ENCODE assay signal across 29 mouse cellular contexts in genomic region chr4:150522425-150522824, GRCm38 (mm10).
A peak's percentile ranks its signal among the peaks of the same experiment; 100 is the strongest.
DNase-seq lines count a peak whose midpoint lies in the region; ATAC-seq and TF ChIP-seq lines count a peak whose summit lies in the region.
"Had no signal": no experiment of that assay in that cellular context is flagged by ENCODE, and none has a peak within 500 bp of the region (broad histone marks: within the 10 kb centered on the region; RNA-seq: fewer than 3 reads in every experiment).

No protein-coding gene starts in this region.

- peaks cover 23% of the 10 kb centered on the region for H3K4me1 ChIP-seq in midbrain, embryonic 13.5 days (replicated peaks)
- peaks cover 16% of the 10 kb centered on the region for H3K4me1 ChIP-seq in midbrain, embryonic 10.5 days
- H3K4me1 ChIP-seq in MEL (ENCODE audit: control insufficient read depth in 1 of 2, insufficient read depth in 2 of 2, low read length in 2 of 2): peaks cover 16 to 40% of the 10 kb centered on the region in 2 experiments
- H3K4me1 ChIP-seq in liver, embryonic 15.5 days (replicated peaks): peaks cover 56% of the 10 kb centered on the region

- no peak for TF ChIP-seq RAD21 in MEL (IDR thresholded peaks at IDR 0.05; ENCODE audit: low read depth, low read length)

- no peaks in the 10 kb centered on the region for H3K27me3 ChIP-seq in midbrain, embryonic 13.5 days
- H3K27me3 ChIP-seq in midbrain, embryonic 10.5 days (ENCODE audit: low read depth, poor library complexity, severe bottlenecking): no peaks in the 10 kb centered on the region
- H3K27me3 ChIP-seq in MEL (ENCODE audit: control insufficient read depth in 1 of 2, insufficient read depth in 2 of 2, low read length in 2 of 2): no peaks in the 10 kb centered on the region
- no peaks in the 10 kb centered on the region for H3K27me3 ChIP-seq in liver, embryonic 15.5 days
- H3K27me3 ChIP-seq: heart, embryonic 13.5 days; kidney, embryonic 15.5 days; limb, embryonic 13.5 days; Patski had no signal

- TF ChIP-seq CTCF in MEL (IDR thresholded peaks at IDR 0.05 in 2 of 3, conservative IDR thresholded peaks at IDR 0.05 in 1 of 3; ENCODE audit: control insufficient read depth in 1 of 3, insufficient read depth in 1 of 3, low read depth in 2 of 3, low read length in 3 of 3, poor library complexity in 1 of 3, severe bottlenecking in 1 of 3): no peak
- no peak for TF ChIP-seq CTCF in gastrocnemius, adult 2 months (IDR thresholded peaks at IDR 0.05)

- no peak for TF ChIP-seq POLR2A in MEL (IDR thresholded peaks at IDR 0.05; ENCODE audit: control insufficient read depth in 1 of 2, insufficient read depth in 1 of 2, low read depth in 1 of 2, low read length in 2 of 2, poor library complexity in 1 of 2)

- no peaks in the 10 kb centered on the region for H3K9me3 ChIP-seq in midbrain, embryonic 13.5 days
- no peaks in the 10 kb centered on the region for H3K9me3 ChIP-seq in midbrain, embryonic 10.5 days (replicated peaks)
- H3K9me3 ChIP-seq in MEL (replicated peaks; ENCODE audit: insufficient read depth, low read length): no peaks in the 10 kb centered on the region
- H3K9me3 ChIP-seq in liver, embryonic 15.5 days (replicated peaks): no peaks in the 10 kb centered on the region
- H3K9me3 ChIP-seq: heart, embryonic 13.5 days; kidney, embryonic 15.5 days; limb, embryonic 13.5 days had no signal

- ATAC-seq in midbrain, embryonic 13.5 days: no peak
- ATAC-seq in liver, embryonic 15.5 days (ENCODE audit: insufficient read depth): no peak
- ATAC-seq: CD4-positive, CD25-positive, alpha-beta regulatory T cell, adult 4 months; forebrain, postnatal 0 days; hindbrain, embryonic 16.5 days; midbrain, embryonic 16.5 days; Patski had no signal

- H3K9ac ChIP-seq in midbrain, embryonic 13.5 days (replicated peaks): no peak overlapping the region
- peak overlapping the region; percentile 39 for H3K9ac ChIP-seq in MEL (ENCODE audit: control insufficient read depth, low read depth, low read length, poor library complexity, severe bottlenecking)
- no peak overlapping the region for H3K9ac ChIP-seq in liver, embryonic 15.5 days
- H3K9ac ChIP-seq: forebrain, postnatal 0 days; heart, embryonic 13.5 days; kidney, embryonic 15.5 days; limb, embryonic 13.5 days had no signal

- DNase-seq in midbrain, embryonic 10.5 days (ENCODE audit: low spot score): no peak
- peak; percentile 62 for DNase-seq in MEL (ENCODE audit: low read depth, low spot score)
- DNase-seq in ovary, postnatal 14 days (ENCODE audit: low spot score): no peak
- DNase-seq in thymus, postnatal 36 days: no peak
- DNase-seq in gastrocnemius, adult 2 months: no peak
- DNase-seq: adrenal gland, postnatal 25 days; cerebellum, adult 18-20 months; cerebellum, postnatal 10 days; forebrain, postnatal 0 days; gastrocnemius, postnatal 10 days; heart, postnatal 10 days; kidney, adult 18-20 months; kidney, postnatal 25 days; lung, adult 2 months; lung, postnatal 14 days; right cerebral cortex, adult 18-20 months; spleen, adult 18-20 months; thymus, postnatal 25 days had no signal

- peak overlapping the region; percentile 15; the same call in 1 of the 2 replicates for H3K27ac ChIP-seq in midbrain, embryonic 13.5 days
- H3K27ac ChIP-seq in midbrain, embryonic 10.5 days (replicated peaks): no peak overlapping the region; the same call in 1 of the 2 replicates
- H3K27ac ChIP-seq in MEL (ENCODE audit: control insufficient read depth, low read depth, low read length): peak overlapping the region; percentile 91
- peak overlapping the region; percentile 75; the same call in 1 of the 2 replicates for H3K27ac ChIP-seq in liver, embryonic 15.5 days (replicated peaks)
- H3K27ac ChIP-seq in gastrocnemius, adult 2 months: no peak overlapping the region
- H3K27ac ChIP-seq: heart, embryonic 13.5 days; kidney, embryonic 15.5 days; layer of hippocampus, adult 2 months; limb, embryonic 13.5 days had no signal

- H3K36me3 ChIP-seq in midbrain, embryonic 13.5 days: 0 out of 2 replicates have a peak, but pooled peaks cover 5% of the 10 kb centered on the region
- H3K36me3 ChIP-seq in midbrain, embryonic 10.5 days: peaks cover 45% of the 10 kb centered on the region
- H3K36me3 ChIP-seq in MEL (ENCODE audit: control insufficient read depth in 1 of 2, insufficient read depth in 2 of 2, low read length in 2 of 2): peaks cover 0 to 45% of the 10 kb centered on the region in 2 experiments; a peak in 2 of 4 replicates
- H3K36me3 ChIP-seq in liver, embryonic 15.5 days (replicated peaks): no peaks in the 10 kb centered on the region; the same call in 1 of the 2 replicates

- H3K4me2 ChIP-seq in midbrain, embryonic 13.5 days (replicated peaks): no peak overlapping the region
- no peak overlapping the region for H3K4me2 ChIP-seq in liver, embryonic 15.5 days
- H3K4me2 ChIP-seq: heart, embryonic 13.5 days; kidney, embryonic 15.5 days; limb, embryonic 13.5 days had no signal

- 46% methylated on average over 5 of the region's 5 CpGs for WGBS in midbrain, embryonic 13.5 days
- WGBS in midbrain, embryonic 10.5 days: 72% methylated on average over 5 of the region's 5 CpGs
- WGBS in liver, embryonic 15.5 days (ENCODE audit: insufficient replicate concordance): 70% methylated on average over 5 of the region's 5 CpGs

- peak; percentile 52 to 58 for TF ChIP-seq EP300 in MEL (IDR thresholded peaks at IDR 0.05; ENCODE audit: low read depth in 1 of 2, low read length in 2 of 2)

- no peak overlapping the region for H3K4me3 ChIP-seq in midbrain, embryonic 13.5 days (replicated peaks)
- H3K4me3 ChIP-seq in midbrain, embryonic 10.5 days: no peak overlapping the region
- no peak overlapping the region for H3K4me3 ChIP-seq in MEL (ENCODE audit: control insufficient read depth in 1 of 2, insufficient read depth in 1 of 2, low read depth in 2 of 2, low read length in 2 of 2)
- H3K4me3 ChIP-seq in liver, embryonic 15.5 days (replicated peaks): no peak overlapping the region
- no peak overlapping the region for H3K4me3 ChIP-seq in gastrocnemius, adult 2 months
- H3K4me3 ChIP-seq: erythroblast, embryonic 14.5 days; heart, embryonic 13.5 days; kidney, embryonic 15.5 days; layer of hippocampus, adult 2 months; limb, embryonic 13.5 days had no signal

- no peaks in the 10 kb centered on the region for H3K79me2 ChIP-seq in MEL (ENCODE audit: control insufficient read depth, insufficient read depth, low read length, poor library complexity)

- intact Hi-C loops in gastrocnemius, adult 2 months (cut with DNase I): no loop called here

TF ChIP-seq in MEL, 35 proteins besides CTCF, POLR2A, EP300 and RAD21:
- TF ChIP-seq GATA1 (IDR thresholded peaks at IDR 0.05; ENCODE audit: low read depth, low read length) (peak; percentile 78), HCFC1 (IDR thresholded peaks at IDR 0.05; ENCODE audit: low read depth, low read length) (no peak), SMC3 (IDR thresholded peaks at IDR 0.05; ENCODE audit: low read depth, low read length) (no peak), MAZ (IDR thresholded peaks at IDR 0.05; ENCODE audit: low read depth, low read length) (no peak), MYC (IDR thresholded peaks at IDR 0.05; ENCODE audit: low read depth, low read length) (no peak), TAL1 (IDR thresholded peaks at IDR 0.05; ENCODE audit: low read length) (peak; percentile 51), USF1 (IDR thresholded peaks at IDR 0.05; ENCODE audit: low read depth, low read length) (no peak), CHD1 (IDR thresholded peaks at IDR 0.05; ENCODE audit: low read depth, low read length) (no peak), TCF12 (IDR thresholded peaks at IDR 0.05; ENCODE audit: low read depth, low read length) (peak; percentile 23; the same call in 1 of the 2 replicates), KAT2A (conservative IDR thresholded peaks at IDR 0.05; ENCODE audit: low read depth, low read length) (no peak), USF2 (IDR thresholded peaks at IDR 0.05; ENCODE audit: borderline replicate concordance in 1 of 2, insufficient read depth in 1 of 2, low read depth in 1 of 2, low read length in 2 of 2) (no peak), JUND (IDR thresholded peaks at IDR 0.05; ENCODE audit: low read depth, low read length) (no peak), UBTF (IDR thresholded peaks at IDR 0.05; ENCODE audit: borderline replicate concordance, insufficient read depth, low read depth, low read length) (no peak), ETS1 (IDR thresholded peaks at IDR 0.05; ENCODE audit: low read depth, low read length) (peak; percentile 78; the same call in 1 of the 2 replicates), NELFE (IDR thresholded peaks at IDR 0.05; ENCODE audit: low read depth, low read length) (no peak), MEF2A (IDR thresholded peaks at IDR 0.05; ENCODE audit: extremely low read depth, insufficient replicate concordance, low read depth, low read length, poor library complexity, severe bottlenecking) (no peak), MXI1 (IDR thresholded peaks at IDR 0.05; ENCODE audit: low read depth, low read length) (0 out of 2 replicates have a peak, but pooled peaks have one; percentile 49), MAFK (IDR thresholded peaks at IDR 0.05; ENCODE audit: borderline replicate concordance, low read depth, low read length) (no peak), ZC3H11A (IDR thresholded peaks at IDR 0.05; ENCODE audit: low read depth, low read length) (no peak), TBP (IDR thresholded peaks at IDR 0.05; ENCODE audit: low read depth, low read length) (no peak), RCOR1 (IDR thresholded peaks at IDR 0.05; ENCODE audit: low read depth, low read length) (no peak), MAX (IDR thresholded peaks at IDR 0.05; ENCODE audit: low read length) (no peak), CHD2 (IDR thresholded peaks at IDR 0.05; ENCODE audit: low read length) (no peak), GABPA (IDR thresholded peaks at IDR 0.05; ENCODE audit: low read depth, low read length) (no peak), MYB (IDR thresholded peaks at IDR 0.05; ENCODE audit: low read depth, low read length) (no peak), POLR2AphosphoS2 (IDR thresholded peaks at IDR 0.05; ENCODE audit: low read length) (no peak), ZNF384 (IDR thresholded peaks at IDR 0.05; ENCODE audit: low read depth, low read length) (no peak), NRF1 (IDR thresholded peaks at IDR 0.05; ENCODE audit: insufficient read depth, low read depth, low read length, poor library complexity, severe bottlenecking) (no peak), SIN3A (IDR thresholded peaks at IDR 0.05; ENCODE audit: low read length) (peak; percentile 59), ZMIZ1 (IDR thresholded peaks at IDR 0.05; ENCODE audit: low read depth, low read length) (no peak), ZKSCAN1 (IDR thresholded peaks at IDR 0.05; ENCODE audit: low read depth, low read length) (no peak), BHLHE40 (IDR thresholded peaks at IDR 0.05; ENCODE audit: borderline replicate concordance, low read depth, low read length) (no peak)

Comparison
In these comparisons a context has a peak if more than half of its experiments do, and no peak if none do; other contexts are left out.
1. H3K27ac ChIP-seq: peak in midbrain, embryonic 13.5 days (single experiment), MEL (single experiment) and liver, embryonic 15.5 days (single experiment); none in midbrain, embryonic 10.5 days (single experiment) and gastrocnemius, adult 2 months (single experiment).